Mouse (Mus musculus) kidney, adult 2 months (tissue): ENCODE measurements around the gene Vstm4. TPM values are rescaled to one million over a fixed set of nuclear protein-coding genes. Genes with fewer than 3 reads are reported as not detected.

ENCODE experiments used
- DNase-seq: peaks from one replicate; pipeline ENCODE4 v3.0.0; 2021
- H3K27ac ChIP-seq: fragments of 200-500 bp; 2 replicates; pipeline ENCODE4 v1.5.1; 2012; ENCODE audit warnings: low read depth, low read length, control low read depth, inconsistent platforms; ENCODE audit not compliant: insufficient read depth
- H3K27me3 ChIP-seq: fragments of 200-500 bp; replicated peaks from 2 replicates; pipeline ENCODE4 v1.6.1; 2012; ENCODE audit warnings: mild to moderate bottlenecking, moderate library complexity, low read length, inconsistent platforms; ENCODE audit not compliant: control insufficient read depth, insufficient read depth
- H3K36me3 ChIP-seq: fragments of 200-500 bp; 2 replicates; pipeline ENCODE4 v1.6.1; 2012; ENCODE audit warnings: mild to moderate bottlenecking, moderate library complexity, low read length, inconsistent platforms; ENCODE audit not compliant: control insufficient read depth, insufficient read depth
- H3K4me1 ChIP-seq: fragments of 200-500 bp; 2 replicates; pipeline ENCODE4 v1.6.1; 2011; ENCODE audit warnings: low read length; ENCODE audit not compliant: control insufficient read depth, insufficient read depth
- H3K4me3 ChIP-seq: fragments of 200-500 bp; 2 replicates; pipeline ENCODE4 v1.5.1; 2011; ENCODE audit warnings: mild to moderate bottlenecking, low read depth, low read length, control low read depth; ENCODE audit not compliant: insufficient read depth
- CTCF ChIP-seq: fragments of 200-500 bp; conservative IDR thresholded peaks from 2 replicates; pipeline ENCODE4 v1.5.1; 2011; ENCODE audit warnings: low read depth, mild to moderate bottlenecking, control low read depth, low read length, moderate library complexity, mixed read lengths; ENCODE audit not compliant: insufficient read depth, insufficient read length
- POLR2A ChIP-seq: fragments of 200-500 bp; IDR thresholded peaks from one replicate; pipeline ENCODE4 v1.6.1; 2011; ENCODE audit warnings: low read depth, low read length, control low read depth
- WGBS: fragments of 180-500 bp; shearing (Covaris S2); methylation state at CpG from one replicate; pipeline ENCODE4 v1.1.7; 2018; 5-methylcytosine and 5-hydroxymethylcytosine counted together
- polyA plus RNA-seq: library from polyadenylated mRNA; depleted of rRNA; stranded (reverse); fragments of >200 nt; gene quantifications from 2 replicates; pipeline ENCODE4 v1.2.3, GENCODE M21; 2012

The Vstm4 gene
- polyA plus RNA-seq, 1 experiment: 8.3 TPM

GRCm38 (mm10) chr14:32881693-32882092 lies 25.1 kb downstream of the Vstm4 start:
- Histone ChIP-seq H3K27me3 (no peaks in the 10 kb centered on the region), H3K4me1 (no peaks in the 10 kb centered on the region), H3K27ac (no peak overlapping the region), H3K36me3 (no peaks in the 10 kb centered on the region), H3K4me3 (no peak overlapping the region)
- TF ChIP-seq POLR2A: no peak
- no peak for TF ChIP-seq CTCF
- 85% methylated on average over 1 of the region's 1 CpGs for WGBS
- DNase-seq: no peak

- Histone ChIP-seq H3K4me1 (no peaks in the 10 kb centered on the region), H3K36me3 (no peaks in the 10 kb centered on the region), H3K4me3 (no peak overlapping the region), H3K27ac (no peak overlapping the region), H3K27me3 (no peaks in the 10 kb centered on the region)
- TF ChIP-seq CTCF (no peak; the same call in 1 of the 2 replicates), POLR2A (no peak)
- WGBS: 28% methylated on average over 6 of the region's 6 CpGs
- DNase-seq: peak; percentile 48
These were observed 32.5 kb downstream of the Vstm4 start for GRCm38 (mm10) chr14:32888876-32889674.

GRCm38 (mm10) chr14:32894341-32894853 lies 37.8 kb downstream of the Vstm4 start:
- Histone ChIP-seq H3K27ac (no peak overlapping the region), H3K36me3 (no peaks in the 10 kb centered on the region), H3K27me3 (no peaks in the 10 kb centered on the region), H3K4me1 (no peaks in the 10 kb centered on the region), H3K4me3 (no peak overlapping the region)
- no peak for TF ChIP-seq CTCF
- TF ChIP-seq POLR2A: no peak
- DNase-seq: peak; percentile 41
- 79% methylated on average over 4 of the region's 4 CpGs for WGBS

DNA sequence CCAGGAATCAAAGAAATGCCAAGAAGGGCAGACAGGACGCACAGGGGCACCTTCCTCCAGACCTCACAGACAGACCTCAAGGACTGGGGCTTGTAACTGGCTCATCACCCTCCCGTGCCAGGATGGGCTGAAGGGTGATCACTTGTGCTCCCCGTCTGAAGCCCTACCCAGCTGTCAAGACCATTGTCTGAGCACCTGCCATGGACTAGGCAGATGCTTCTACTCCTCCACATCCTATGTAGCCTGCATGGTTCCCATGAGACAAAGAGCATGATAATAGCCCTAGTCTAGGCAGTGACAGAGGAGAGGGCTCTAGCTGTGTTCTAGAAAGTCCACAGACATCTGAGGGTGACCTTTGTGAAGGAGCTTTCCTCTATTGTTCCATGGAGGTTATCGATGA lies 38.3 kb downstream of the Vstm4 start:
- no peaks in the 10 kb centered on the region for H3K27me3 ChIP-seq
- no peaks in the 10 kb centered on the region for H3K36me3 ChIP-seq
- no peak overlapping the region for H3K27ac ChIP-seq
- TF ChIP-seq CTCF (no peak), POLR2A (no peak)
- no peak for DNase-seq
- no peak overlapping the region for H3K4me3 ChIP-seq
- H3K4me1 ChIP-seq: no peaks in the 10 kb centered on the region
- 84% methylated on average over 4 of the region's 4 CpGs for WGBS

DNA sequence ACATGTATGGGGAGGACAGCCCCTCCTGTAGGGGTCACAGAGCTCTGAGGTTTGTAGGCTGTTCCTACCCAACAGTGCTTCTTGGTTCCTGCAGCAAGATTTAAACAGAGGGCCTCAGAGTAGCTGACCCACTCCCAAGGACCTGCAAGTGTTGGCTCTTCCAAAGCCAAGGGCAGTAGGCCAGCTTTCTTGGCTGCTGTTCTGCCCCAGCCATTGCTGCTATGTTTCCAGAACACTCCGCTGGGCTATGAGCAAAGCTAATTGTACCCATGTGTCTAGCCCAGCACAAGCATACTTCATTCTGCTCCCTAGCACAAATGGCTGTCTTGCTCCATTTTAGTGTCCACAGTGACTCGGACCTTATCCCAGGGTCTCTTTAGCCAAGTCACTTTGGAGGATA lies 40.3 kb downstream of the Vstm4 start:
- Histone ChIP-seq H3K27ac (no peak overlapping the region), H3K4me3 (no peak overlapping the region), H3K36me3 (no peaks in the 10 kb centered on the region), H3K27me3 (no peaks in the 10 kb centered on the region), H3K4me1 (no peaks in the 10 kb centered on the region)
- DNase-seq: peak; percentile 46
- 85% methylated on average over 2 of the region's 2 CpGs for WGBS
- TF ChIP-seq POLR2A (no peak), CTCF (no peak)

DNA sequence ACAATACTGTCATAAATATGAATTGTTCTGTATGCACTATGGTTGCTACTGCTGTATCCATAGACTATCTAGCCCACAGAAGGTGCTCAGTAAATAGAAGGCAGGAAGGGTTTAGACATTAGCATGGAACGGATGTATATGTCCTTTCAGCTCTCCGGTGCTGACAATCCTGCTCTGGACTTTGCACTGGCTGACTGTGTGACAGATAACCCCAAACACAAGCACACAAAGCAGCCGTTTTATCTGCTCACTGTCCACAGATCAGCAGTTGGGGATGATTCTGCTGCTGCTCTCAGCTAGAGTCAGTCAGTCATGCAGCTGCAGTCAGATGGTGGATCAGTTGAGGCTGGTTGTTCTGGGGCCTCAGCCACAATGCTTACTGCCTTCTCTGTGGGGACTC lies 46.6 kb downstream of the Vstm4 start:
- WGBS: 82% methylated on average over 3 of the region's 3 CpGs
- Histone ChIP-seq H3K27ac (no peak overlapping the region), H3K4me1 (no peaks in the 10 kb centered on the region), H3K4me3 (no peak overlapping the region), H3K27me3 (no peaks in the 10 kb centered on the region), H3K36me3 (no peaks in the 10 kb centered on the region)
- no peak for DNase-seq
- no peak for TF ChIP-seq CTCF
- no peak for TF ChIP-seq POLR2A

DNA sequence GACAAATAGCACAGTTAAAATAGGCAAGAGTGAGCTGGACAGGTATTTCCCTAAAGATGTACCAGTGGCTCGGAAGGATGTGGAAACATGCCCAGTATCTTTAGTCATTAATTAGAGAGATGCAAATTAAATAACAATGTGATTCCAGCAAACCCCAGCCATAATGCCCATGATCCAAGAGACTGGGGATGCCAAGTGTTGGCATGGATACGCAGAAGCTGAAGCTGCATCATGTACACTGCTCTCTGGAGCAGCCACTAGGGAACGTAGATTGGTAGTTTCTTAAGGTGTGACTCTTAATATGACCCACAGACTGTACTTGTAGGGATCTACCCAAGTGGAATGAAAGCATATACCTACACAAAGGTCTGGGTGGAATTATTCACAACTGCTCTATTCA lies 50.0 kb downstream of the Vstm4 start:
- no peak for DNase-seq
- H3K36me3 ChIP-seq: no peaks in the 10 kb centered on the region
- 90% methylated on average over 3 of the region's 3 CpGs for WGBS
- H3K4me1 ChIP-seq: no peaks in the 10 kb centered on the region
- TF ChIP-seq CTCF: no peak
- TF ChIP-seq POLR2A: no peak
- H3K4me3 ChIP-seq: no peak overlapping the region
- no peak overlapping the region for H3K27ac ChIP-seq
- no peaks in the 10 kb centered on the region for H3K27me3 ChIP-seq

GRCm38 (mm10) chr14:32909112-32909511 lies 52.6 kb downstream of the Vstm4 start:
- no peak overlapping the region for H3K4me3 ChIP-seq
- H3K27ac ChIP-seq: no peak overlapping the region
- H3K27me3 ChIP-seq: no peaks in the 10 kb centered on the region
- TF ChIP-seq CTCF (no peak), POLR2A (no peak)
- H3K36me3 ChIP-seq: no peaks in the 10 kb centered on the region
- no peak for DNase-seq
- H3K4me1 ChIP-seq: no peaks in the 10 kb centered on the region
- WGBS: 86% methylated on average over 6 of the region's 6 CpGs
